Mouse (Mus musculus) heart, postnatal 0 days (tissue): Measurements from ENCODE around the gene Majin.

ENCODE experiments used
- CTCF ChIP-seq: IDR thresholded peaks from 2 replicates; pipeline ENCODE4 v1.5.1; 2016; ENCODE audit warnings: antibody characterized with exemption, control low read depth, low read depth
- EP300 ChIP-seq: IDR thresholded peaks from 2 replicates; pipeline ENCODE4 v1.6.1; 2016; ENCODE audit warnings: antibody characterized with exemption, low read depth

DNA sequence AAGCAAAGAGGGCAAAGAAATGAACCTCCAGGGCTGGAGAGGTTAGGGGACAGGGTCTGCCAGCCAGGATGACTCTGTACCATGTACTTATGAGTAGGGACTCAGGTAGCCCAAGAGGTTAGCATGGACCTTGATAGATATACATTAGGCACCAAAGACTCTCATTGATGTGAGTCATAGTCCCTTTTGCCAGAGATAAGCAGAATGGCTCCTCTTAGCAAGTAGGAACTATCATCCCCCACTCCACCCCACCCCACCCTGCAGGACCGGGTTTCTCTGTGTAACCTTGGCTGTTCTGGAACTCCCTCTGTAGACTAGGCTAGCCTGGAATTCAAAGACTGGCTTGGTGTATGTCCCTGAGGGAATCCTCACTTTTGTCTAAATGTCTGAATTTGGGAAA is 55.9 kb downstream of the Majin start:
- TF ChIP-seq CTCF (no peak), EP300 (no peak)
